Mouse (Mus musculus) heart, embryonic 11.5 days (tissue): ENCODE measurements at regions not wholly inside any gene's neighbourhood (a gene's known extent, or its start where the extent isn't known, plus 50 kb on each side); places are given as distances from the start of the nearest gene placed in this dataset.

Experiments used
- ATAC-seq: fragments of 200-750 bp; cut with Nextera tagmentation; replicated peaks from 2 replicates; pipeline ENCODE4 v1.8.0; 2017; ENCODE audit warnings: moderate library complexity; ENCODE audit not compliant: insufficient number of reproducible peaks, low FRiP score, low TSS enrichment
- H3K27ac ChIP-seq: fragments of 300-500 bp; sonication (generic); 2 replicates; pipeline ENCODE4 v1.5.1; 2014; ENCODE audit warnings: mild to moderate bottlenecking, low read depth, low read length
- H3K27me3 ChIP-seq: fragments of 300-500 bp; sonication (generic); 2 replicates; pipeline ENCODE4 v1.6.1; 2014; ENCODE audit warnings: mild to moderate bottlenecking, low read length, mixed read lengths; ENCODE audit not compliant: control insufficient read depth, insufficient read depth
- H3K36me3 ChIP-seq: fragments of 300-500 bp; sonication (generic); 2 replicates; pipeline ENCODE4 v1.6.1; 2014; ENCODE audit warnings: mild to moderate bottlenecking, low read length, moderate library complexity, mixed read lengths; ENCODE audit not compliant: control insufficient read depth, insufficient read depth
- H3K4me1 ChIP-seq: fragments of 300-500 bp; sonication (generic); 2 replicates; pipeline ENCODE4 v1.6.1; 2014; ENCODE audit warnings: low read length; ENCODE audit not compliant: control insufficient read depth, insufficient read depth
- H3K4me2 ChIP-seq: fragments of 300-500 bp; sonication (generic); 2 replicates; pipeline ENCODE4 v1.6.1; 2014; ENCODE audit warnings: mild to moderate bottlenecking, moderate library complexity
- H3K4me3 ChIP-seq: fragments of 300-500 bp; sonication (generic); 2 replicates; pipeline ENCODE4 v1.5.1; 2014; ENCODE audit warnings: low read depth, low read length
- H3K9ac ChIP-seq: fragments of 300-500 bp; sonication (generic); 2 replicates; pipeline ENCODE4 v1.6.1; 2014; ENCODE audit warnings: mild to moderate bottlenecking, low read depth, low read length, moderate library complexity
- H3K9me3 ChIP-seq: fragments of 300-500 bp; sonication (generic); replicated peaks from 2 replicates; pipeline ENCODE4 v1.6.1; 2016; ENCODE audit warnings: low read length; ENCODE audit not compliant: control insufficient read depth
- WGBS: fragments of 180-500 bp; shearing (Covaris S2); extraction: QIAGEN DNeasy Blood & Tissue Kit; methylation state at CpG from one replicate; pipeline ENCODE4 v1.1.7; 2014; ENCODE audit not compliant: insufficient replicate concordance; 5-methylcytosine and 5-hydroxymethylcytosine counted together

DNA sequence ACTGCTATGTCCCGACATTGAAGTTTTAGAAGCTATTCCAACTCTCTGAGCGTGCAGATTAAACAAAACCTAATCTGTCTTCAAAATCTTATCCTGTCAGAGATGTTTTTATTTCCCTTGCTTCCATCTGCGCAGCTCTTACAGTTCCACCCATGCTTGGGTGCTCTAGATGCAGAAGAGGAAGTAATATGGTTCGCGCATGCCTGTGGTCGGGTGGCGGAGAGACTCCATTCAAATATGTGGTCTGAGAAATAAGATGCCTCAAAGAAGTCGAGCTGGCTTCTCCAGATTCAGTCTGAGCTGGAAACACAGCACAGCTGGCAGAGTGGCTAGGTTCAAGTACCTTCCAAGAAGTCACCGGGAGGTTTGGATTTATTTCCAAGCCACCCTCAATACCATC is 167.5 kb downstream of the Faxc start:
- ATAC-seq, result no peak
- no peak overlapping the region for H3K4me2 ChIP-seq
- no peak overlapping the region for H3K4me3 ChIP-seq
- no peak overlapping the region for H3K9ac ChIP-seq
- no peak overlapping the region for H3K27ac ChIP-seq
- H3K4me1 ChIP-seq, result no peaks in the 10 kb centered on the region
- H3K9me3 ChIP-seq, result no peaks in the 10 kb centered on the region
- H3K27me3 ChIP-seq, result no peaks in the 10 kb centered on the region
- 86% methylated on average over 9 of the region's 9 CpGs for WGBS
- H3K36me3 ChIP-seq, result no peaks in the 10 kb centered on the region

- WGBS, result 77% methylated on average over 5 of the region's 5 CpGs
- Histone ChIP-seq H3K9me3 (no peaks in the 10 kb centered on the region), H3K27me3 (no peaks in the 10 kb centered on the region), H3K27ac (no peak overlapping the region), H3K4me1 (no peaks in the 10 kb centered on the region), H3K4me2 (no peak overlapping the region), H3K4me3 (no peak overlapping the region), H3K36me3 (no peaks in the 10 kb centered on the region), H3K9ac (no peak overlapping the region)
- no peak for ATAC-seq
Measured at GRCm38 (mm10) chr4:22102478-22102877, 171.3 kb downstream of the Faxc start.

- Histone ChIP-seq H3K27ac (no peak overlapping the region), H3K4me2 (no peak overlapping the region), H3K4me3 (no peak overlapping the region), H3K36me3 (no peaks in the 10 kb centered on the region), H3K9me3 (no peaks in the 10 kb centered on the region), H3K27me3 (no peaks in the 10 kb centered on the region), H3K9ac (no peak overlapping the region), H3K4me1 (no peaks in the 10 kb centered on the region)
- ATAC-seq, result no peak
- WGBS, result 77% methylated on average over 8 of the region's 8 CpGs
Measured at GRCm38 (mm10) chr4:22103001-22103587, 172.0 kb downstream of the Faxc start.

GRCm38 (mm10) chr4:22106883-22107282 is 175.8 kb downstream of the Faxc start:
- Histone ChIP-seq H3K36me3 (no peaks in the 10 kb centered on the region), H3K9me3 (no peaks in the 10 kb centered on the region), H3K4me2 (no peak overlapping the region), H3K27ac (no peak overlapping the region), H3K4me3 (no peak overlapping the region), H3K4me1 (no peaks in the 10 kb centered on the region; the same call in 1 of the 2 replicates), H3K9ac (no peak overlapping the region), H3K27me3 (no peaks in the 10 kb centered on the region)
- no peak for ATAC-seq
- WGBS, result 76% methylated on average over 9 of the region's 9 CpGs

DNA sequence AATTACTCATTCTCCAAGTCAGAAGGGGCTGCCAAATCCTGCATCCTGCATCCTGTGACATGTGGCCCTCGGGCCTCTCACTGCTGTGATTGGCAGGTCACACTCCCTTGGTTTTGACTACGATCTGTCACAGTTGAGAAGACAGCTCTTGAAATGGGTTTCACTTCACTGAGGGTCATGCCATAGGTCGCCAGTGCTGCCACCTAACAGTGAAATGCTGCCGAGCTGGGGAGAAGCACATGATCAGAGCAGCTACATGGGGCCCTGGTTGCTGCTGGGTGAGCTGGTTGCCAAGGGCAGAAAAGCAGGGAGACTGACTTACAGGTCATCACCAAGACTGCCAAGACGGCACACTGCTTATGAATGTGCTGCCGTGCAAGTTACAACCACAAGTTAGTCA is 178.3 kb downstream of the Faxc start:
- Histone ChIP-seq H3K27ac (no peak overlapping the region), H3K4me2 (no peak overlapping the region), H3K4me1 (no peaks in the 10 kb centered on the region; the same call in 1 of the 2 replicates), H3K9ac (no peak overlapping the region), H3K9me3 (no peaks in the 10 kb centered on the region), H3K4me3 (no peak overlapping the region), H3K36me3 (no peaks in the 10 kb centered on the region), H3K27me3 (no peaks in the 10 kb centered on the region)
- WGBS, result 40% methylated on average over 6 of the region's 6 CpGs
- no peak for ATAC-seq

DNA sequence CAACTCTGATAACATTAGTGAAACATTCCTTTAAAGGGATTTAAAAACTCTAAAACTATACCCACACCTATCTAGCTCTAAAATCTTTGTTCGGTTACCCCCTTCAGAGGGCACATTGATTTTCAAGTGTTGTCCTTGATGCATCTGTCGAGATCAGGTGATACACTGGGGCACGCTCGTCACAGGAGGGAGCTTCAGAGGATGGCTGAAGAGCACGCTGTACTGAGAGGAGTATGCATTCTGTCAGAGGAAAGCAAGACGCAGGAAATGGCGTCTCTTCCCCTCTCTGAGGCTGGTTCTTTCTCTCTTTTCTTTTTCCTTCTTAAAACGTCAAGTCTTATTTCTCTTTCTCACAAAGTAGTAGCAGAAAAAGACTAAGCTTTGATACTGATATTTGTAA is 179.3 kb downstream of the Faxc start:
- H3K4me2 ChIP-seq, result no peak overlapping the region
- H3K4me3 ChIP-seq, result no peak overlapping the region

DNA sequence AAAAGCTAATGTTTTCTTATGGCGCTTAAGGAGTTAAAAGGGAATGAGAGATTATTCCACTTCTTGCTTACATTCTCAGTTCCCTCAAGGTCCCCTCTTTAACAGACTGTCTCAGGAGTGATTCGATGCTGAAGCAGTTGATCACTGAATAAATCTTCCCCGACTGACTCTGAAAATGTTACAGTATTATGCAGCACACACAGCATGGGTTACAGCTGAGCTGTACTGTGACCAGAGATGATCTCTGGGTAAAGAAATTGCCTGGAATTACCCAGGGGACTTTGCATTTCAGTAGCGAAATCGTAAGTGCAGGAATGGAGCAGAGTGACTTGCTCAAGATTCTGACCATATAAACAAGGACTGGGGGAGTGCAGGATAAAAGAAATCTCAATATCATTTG is 181.1 kb downstream of the Faxc start:
- 65% methylated on average over 5 of the region's 5 CpGs for WGBS
- Histone ChIP-seq H3K4me3 (no peak overlapping the region), H3K9ac (no peak overlapping the region), H3K27me3 (no peaks in the 10 kb centered on the region), H3K27ac (no peak overlapping the region), H3K4me2 (no peak overlapping the region), H3K4me1 (no peaks in the 10 kb centered on the region; the same call in 1 of the 2 replicates), H3K36me3 (no peaks in the 10 kb centered on the region), H3K9me3 (no peaks in the 10 kb centered on the region)
- no peak for ATAC-seq

More for the DNA sequence above, 179.3 kb downstream of the Faxc start:
- H3K27ac ChIP-seq, result no peak overlapping the region
- H3K27me3 ChIP-seq, result no peaks in the 10 kb centered on the region
- ATAC-seq, result no peak
- no peaks in the 10 kb centered on the region for H3K9me3 ChIP-seq
- no peaks in the 10 kb centered on the region for H3K36me3 ChIP-seq
- WGBS, result 23% methylated on average over 8 of the region's 8 CpGs
- no peak overlapping the region for H3K9ac ChIP-seq
- no peaks in the 10 kb centered on the region; the same call in 1 of the 2 replicates for H3K4me1 ChIP-seq

GRCm38 (mm10) chr4:22114451-22114850 is 183.3 kb downstream of the Faxc start:
- Histone ChIP-seq H3K36me3 (no peaks in the 10 kb centered on the region), H3K4me3 (no peak overlapping the region), H3K4me1 (no peaks in the 10 kb centered on the region; the same call in 1 of the 2 replicates), H3K27me3 (no peaks in the 10 kb centered on the region), H3K9me3 (no peaks in the 10 kb centered on the region), H3K27ac (no peak overlapping the region), H3K9ac (no peak overlapping the region), H3K4me2 (no peak overlapping the region)
- ATAC-seq, result no peak

DNA sequence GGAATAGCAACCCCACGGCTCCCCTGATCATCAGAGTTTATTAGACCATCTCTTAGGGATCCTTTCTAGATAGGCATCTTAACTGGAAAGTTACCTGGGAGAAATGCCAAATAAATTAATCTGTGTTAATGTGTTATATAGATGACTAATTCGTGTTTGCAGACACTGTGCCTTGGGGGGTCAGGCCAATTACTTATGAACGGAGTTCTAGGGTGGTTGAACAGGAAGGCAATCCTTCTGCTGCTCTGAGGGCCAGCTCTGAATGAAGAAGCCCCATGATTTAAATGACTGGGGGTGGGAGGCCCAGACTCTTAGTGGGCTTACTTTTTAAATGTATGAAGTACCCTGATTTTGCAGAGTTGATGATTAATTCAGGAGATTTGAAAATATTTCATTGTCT is 188.7 kb downstream of the Faxc start:
- ATAC-seq, result no peak
- Histone ChIP-seq H3K4me1 (no peaks in the 10 kb centered on the region), H3K4me2 (no peak overlapping the region), H3K27me3 (no peaks in the 10 kb centered on the region), H3K9ac (no peak overlapping the region), H3K36me3 (no peaks in the 10 kb centered on the region), H3K4me3 (no peak overlapping the region), H3K9me3 (no peaks in the 10 kb centered on the region), H3K27ac (no peak overlapping the region)
- 59% methylated on average over 3 of the region's 3 CpGs for WGBS
